Mouse (Mus musculus) layer of hippocampus, adult 9-11 months (tissue): ENCODE results near the gene Kctd14.

Experiments used
- DNase-seq: peaks from one replicate; pipeline ENCODE4 v3.0.0; 2022

Gene Kctd14

DNA sequence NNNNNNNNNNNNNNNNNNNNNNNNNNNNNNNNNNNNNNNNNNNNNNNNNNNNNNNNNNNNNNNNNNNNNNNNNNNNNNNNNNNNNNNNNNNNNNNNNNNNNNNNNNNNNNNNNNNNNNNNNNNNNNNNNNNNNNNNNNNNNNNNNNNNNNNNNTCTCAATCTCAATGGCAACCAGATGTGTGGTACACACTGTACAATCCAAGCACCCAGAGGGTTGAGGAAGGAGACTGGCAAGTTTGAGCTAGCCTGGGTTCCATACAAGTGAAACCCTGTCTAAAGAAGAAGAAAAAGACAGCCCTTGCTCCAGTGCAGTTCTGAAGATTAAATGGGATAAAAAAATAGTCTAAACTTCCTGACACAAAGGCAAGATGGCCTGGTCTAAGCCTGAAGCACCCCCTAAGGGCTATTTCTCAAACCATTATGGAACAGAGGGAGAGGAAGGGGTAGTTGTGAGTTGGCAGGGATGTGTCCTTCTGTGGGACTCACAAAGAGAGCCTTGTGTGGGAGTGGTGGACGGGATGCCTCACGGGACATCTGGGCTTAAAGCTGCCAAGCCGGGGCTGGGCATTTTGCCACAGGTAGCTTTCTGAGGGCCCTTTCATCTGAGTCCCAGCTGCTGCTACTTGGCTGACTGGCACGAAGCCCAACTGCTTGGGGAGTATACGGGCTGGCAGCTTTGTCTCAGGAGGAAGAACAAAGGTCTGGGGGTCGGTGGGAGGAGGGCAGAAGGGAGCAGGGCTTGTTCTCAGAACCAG lies 4.8 kb upstream of the Kctd14 start:
- peak; percentile 96 for DNase-seq

DNA sequence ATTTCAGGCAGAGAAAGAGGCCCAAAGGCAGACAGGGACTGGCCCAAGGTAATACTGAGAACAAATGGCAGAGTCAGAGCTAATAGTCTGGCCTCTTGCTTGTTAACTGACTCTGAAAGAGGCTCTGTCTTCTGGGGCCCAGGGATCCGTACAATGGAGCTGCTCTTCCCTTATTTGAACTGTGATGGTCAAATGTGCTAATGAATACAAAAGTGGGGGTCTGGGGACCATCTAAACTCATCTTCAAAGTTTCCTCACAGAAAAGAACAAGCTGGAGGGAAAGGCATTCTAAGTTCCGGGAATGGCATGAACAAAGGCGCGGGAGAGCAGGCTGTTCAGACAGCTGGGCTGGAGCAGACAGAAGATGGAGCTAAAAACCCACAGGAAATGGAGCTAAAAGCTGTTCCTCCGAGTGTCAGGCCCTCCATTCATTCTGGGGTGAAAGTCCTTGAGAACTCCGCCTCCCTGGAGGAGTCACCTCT lies 4.0 kb upstream of the Kctd14 start:
- DNase-seq = peak; percentile 65

DNA sequence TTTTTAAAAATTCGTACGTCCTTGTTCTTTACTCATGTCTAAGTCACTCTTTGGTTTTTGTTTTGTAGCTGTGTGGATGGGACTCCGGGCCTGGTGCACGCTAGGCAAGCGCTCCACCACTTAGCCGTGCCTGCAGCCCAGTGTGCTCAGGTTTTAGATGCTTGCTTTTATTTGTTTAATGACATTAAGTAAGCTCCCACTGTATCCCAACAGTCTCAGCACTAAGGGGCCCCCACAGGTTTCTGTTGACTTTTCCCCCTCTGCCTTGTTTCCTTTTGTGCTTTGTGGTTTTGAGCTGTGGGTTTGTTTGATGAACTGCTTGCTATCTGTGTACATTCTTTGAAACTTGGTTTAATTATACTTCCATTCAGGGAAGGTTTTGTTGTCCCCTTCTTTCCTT lies 1.1 kb downstream of the Kctd14 start:
- DNase-seq = no peak

- DNase-seq = no peak
Observed at GRCm38 (mm10) chr7:97453141-97453921, 2.2 kb downstream of the Kctd14 start.

DNA sequence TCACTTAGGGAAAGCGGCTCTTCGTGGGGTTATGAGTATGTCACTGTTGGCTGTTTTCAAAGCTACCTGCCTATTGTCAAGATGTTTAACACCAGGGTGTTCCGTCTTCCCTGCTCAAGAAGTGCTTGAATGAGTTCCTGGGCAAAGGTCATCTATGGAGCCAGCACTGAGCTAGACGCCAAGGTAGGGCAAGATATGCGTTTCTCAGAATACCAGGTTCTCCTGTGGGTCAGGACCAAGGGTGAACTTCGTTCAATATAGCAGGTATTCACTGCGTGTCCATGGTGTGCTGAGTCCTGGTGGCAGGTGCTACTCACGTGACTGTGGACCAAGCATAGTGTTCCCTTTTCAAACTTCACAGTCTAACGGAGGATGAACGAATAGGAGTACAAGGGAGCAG lies 3.7 kb downstream of the Kctd14 start:
- DNase-seq = no peak

DNA sequence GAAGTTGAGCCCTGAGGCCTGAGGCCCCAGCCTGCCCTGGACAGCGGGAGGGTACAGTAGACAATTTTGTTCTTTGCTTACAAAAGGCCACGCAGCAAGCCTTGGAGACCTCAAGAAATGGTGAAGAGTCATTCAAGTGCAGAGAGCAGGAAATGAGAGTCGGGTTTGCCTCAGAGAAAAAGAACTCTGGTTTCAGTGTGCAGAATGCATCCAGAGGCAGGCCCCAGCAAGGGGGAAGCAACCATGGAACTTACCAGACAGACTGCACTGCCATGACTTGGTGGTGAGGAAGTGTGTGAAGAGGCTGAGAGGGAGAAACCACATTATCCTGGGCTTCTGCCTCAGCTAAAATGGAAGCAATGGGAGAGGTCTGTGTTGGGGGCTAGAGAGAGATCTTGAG lies 4.5 kb downstream of the Kctd14 start:
- DNase-seq = no peak

GRCm38 (mm10) chr7:97473001-97473400 lies 21.9 kb downstream of the Kctd14 start:
- peak; percentile 83 for DNase-seq

- DNase-seq = no peak
Observed at GRCm38 (mm10) chr7:97479349-97479748, 28.2 kb downstream of the Kctd14 start.

- no peak for DNase-seq
Observed at GRCm38 (mm10) chr7:97480290-97480689, 29.2 kb downstream of the Kctd14 start.

DNA sequence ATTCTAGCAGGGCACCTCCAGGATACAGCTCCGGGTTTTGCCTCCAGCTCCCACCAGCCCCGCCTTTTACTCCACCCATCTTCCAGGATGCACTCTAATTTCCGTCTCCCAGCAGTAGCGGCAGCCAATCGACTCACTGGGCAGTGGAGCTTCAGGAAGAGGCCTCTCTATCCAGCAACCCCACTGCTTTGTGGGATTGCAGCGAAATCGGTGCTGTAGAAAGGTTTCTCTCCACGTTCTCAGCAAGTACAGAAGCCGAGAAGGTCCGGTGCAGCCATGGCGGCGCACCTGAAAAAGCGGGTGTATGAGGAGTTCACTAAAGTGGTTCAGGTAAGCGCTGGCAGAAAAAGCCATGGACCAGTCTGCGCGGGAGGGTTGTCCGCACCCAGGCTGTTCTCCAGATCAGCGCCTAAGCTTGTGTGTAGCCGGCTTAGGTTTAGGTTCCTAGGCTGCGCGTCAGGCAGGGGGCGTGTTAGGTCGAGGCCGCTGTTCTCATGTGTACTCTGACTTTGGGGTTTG lies 29.8 kb downstream of the Kctd14 start, which contains the start of gene Ints4:
Ints4 (plus strand) TSS at position 136 of the 519 bp plus-strand sequence.
- peak; percentile 96 for DNase-seq

GRCm38 (mm10) chr7:97483378-97483777 lies 32.3 kb downstream of the Kctd14 start:
- no peak for DNase-seq

DNA sequence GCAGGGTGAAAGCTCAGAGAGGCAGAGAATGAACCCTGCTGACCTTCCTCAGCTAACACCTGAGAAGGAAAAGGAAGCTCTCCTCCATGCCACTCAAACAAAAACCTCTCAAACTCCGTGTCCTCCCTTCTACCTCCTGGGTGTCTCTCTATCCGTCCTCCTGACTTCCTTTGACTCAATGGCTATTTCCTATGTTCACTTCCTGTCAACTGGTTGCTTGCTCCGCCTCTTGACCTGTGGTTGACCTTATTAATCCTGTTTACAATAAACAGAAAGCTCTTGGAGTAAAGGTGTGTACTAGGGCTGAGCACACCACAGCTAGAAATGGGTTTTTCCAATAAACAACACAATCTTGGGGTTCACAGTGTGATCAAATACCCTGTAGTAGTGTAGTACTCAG lies 40.0 kb downstream of the Kctd14 start:
- DNase-seq = no peak

GRCm38 (mm10) chr7:97492420-97492819 lies 41.3 kb downstream of the Kctd14 start:
- DNase-seq = no peak

DNA sequence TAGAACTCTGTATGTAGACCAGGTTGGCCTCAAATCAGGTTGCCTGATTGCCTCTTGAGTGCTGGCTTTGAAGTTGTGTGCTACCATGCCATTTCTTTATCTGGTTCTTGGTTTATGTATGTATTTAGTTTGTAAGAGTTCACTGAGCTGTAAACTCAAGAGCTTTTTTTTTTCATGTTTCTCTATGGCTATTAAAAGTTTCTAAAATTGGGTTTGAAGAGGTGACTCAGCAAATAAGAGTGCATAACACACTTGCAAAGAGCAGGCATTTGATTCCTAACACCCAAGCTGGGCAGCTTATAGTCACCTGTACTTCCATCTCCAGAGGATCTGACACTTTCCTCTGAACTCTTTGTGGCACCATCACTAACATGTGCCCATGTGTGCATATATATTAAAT lies 43.9 kb downstream of the Kctd14 start:
- DNase-seq = no peak

- no peak for DNase-seq
Observed at GRCm38 (mm10) chr7:97500555-97501209, 49.6 kb downstream of the Kctd14 start.
